Mouse (Mus musculus) heart, embryonic 13.5 days (tissue): Measurements from ENCODE around the gene 1810046K07Rik. TPM values are rescaled to one million over a fixed set of nuclear protein-coding genes. Genes with fewer than 3 reads are reported as not detected.

Source experiments
- ATAC-seq: fragments of 200-750 bp; cut with Nextera tagmentation; 2 replicates; pipeline ENCODE4 v1.8.0; 2017; ENCODE audit warnings: moderate TSS enrichment; ENCODE audit not compliant: insufficient number of reproducible peaks, low FRiP score, low TSS enrichment; ENCODE audit errors: extremely low read depth
- H3K27ac ChIP-seq: fragments of 300-500 bp; sonication (generic); replicated peaks from 2 replicates; pipeline ENCODE4 v1.5.1; 2015; ENCODE audit warnings: moderate library complexity, mild to moderate bottlenecking, inconsistent platforms
- H3K27me3 ChIP-seq: fragments of 300-500 bp; sonication (generic); replicated peaks from 2 replicates; pipeline ENCODE4 v1.6.1; 2015; ENCODE audit warnings: mild to moderate bottlenecking, inconsistent platforms
- H3K36me3 ChIP-seq: fragments of 300-500 bp; sonication (generic); 2 replicates; pipeline ENCODE4 v1.6.1; 2015; ENCODE audit warnings: mild to moderate bottlenecking, inconsistent platforms
- H3K4me1 ChIP-seq: fragments of 300-500 bp; sonication (generic); 2 replicates; pipeline ENCODE4 v1.6.1; 2015; ENCODE audit warnings: inconsistent platforms
- H3K4me2 ChIP-seq: fragments of 300-500 bp; sonication (generic); 2 replicates; pipeline ENCODE4 v1.6.1; 2015; ENCODE audit warnings: inconsistent platforms, mild to moderate bottlenecking, moderate library complexity
- H3K4me3 ChIP-seq: fragments of 300-500 bp; sonication (generic); 2 replicates; pipeline ENCODE4 v1.5.1; 2015; ENCODE audit warnings: moderate library complexity, mild to moderate bottlenecking, inconsistent platforms
- H3K9ac ChIP-seq: fragments of 300-500 bp; sonication (generic); 2 replicates; pipeline ENCODE4 v1.6.1; 2015; ENCODE audit warnings: inconsistent platforms, mild to moderate bottlenecking, moderate library complexity
- H3K9me3 ChIP-seq: fragments of 300-500 bp; sonication (generic); 2 replicates; pipeline ENCODE4 v1.6.1; 2016; ENCODE audit warnings: inconsistent platforms
- WGBS: fragments of 180-500 bp; shearing (Covaris S2); methylation state at CpG from one replicate; pipeline ENCODE4 v1.1.7; 2015; ENCODE audit warnings: mixed read lengths; 5-methylcytosine and 5-hydroxymethylcytosine counted together
- polyA plus RNA-seq: library from polyadenylated mRNA; unstranded; fragments of >200 nt; fragmentation: Nextera tagmentation; extraction: Ambion mirVana; gene quantifications from 2 replicates; pipeline ENCODE4 v1.2.1, GENCODE M21; 2015

Gene 1810046K07Rik
- not detected in 2 replicates for polyA plus RNA-seq

- no peaks in the 10 kb centered on the region for H3K36me3 ChIP-seq
- H3K27ac ChIP-seq: no peak within 1 kb of the TSS
- WGBS: 73% methylated on average over 3 of the region's 3 CpGs
- peaks cover 6% of the 10 kb centered on the region; the same call in 1 of the 2 replicates for H3K27me3 ChIP-seq
- H3K4me3 ChIP-seq: no peak within 1 kb of the TSS
- H3K9me3 ChIP-seq: no peaks in the 10 kb centered on the region
- ATAC-seq: no peak
- no peak within 1 kb of the TSS for H3K9ac ChIP-seq
- no peaks in the 10 kb centered on the region for H3K4me1 ChIP-seq
- H3K4me2 ChIP-seq: no peak within 1 kb of the TSS
Measured at GRCm38 (mm10) chr9:51328731-51329130, at the start of gene 1810046K07Rik. TSS of gene 1810046K07Rik (minus strand) at chr9:51328917.

GRCm38 (mm10) chr9:51369560-51369959 lies 40.8 kb upstream of the 1810046K07Rik start:
- Histone ChIP-seq H3K4me2 (no peak overlapping the region), H3K4me3 (no peak overlapping the region), H3K9ac (no peak overlapping the region), H3K36me3 (no peaks in the 10 kb centered on the region), H3K9me3 (no peaks in the 10 kb centered on the region), H3K4me1 (no peaks in the 10 kb centered on the region), H3K27me3 (no peaks in the 10 kb centered on the region), H3K27ac (no peak overlapping the region)
- 60% methylated on average over 3 of the region's 3 CpGs for WGBS
- no peak for ATAC-seq

GRCm38 (mm10) chr9:51367124-51367523 lies 38.4 kb upstream of the 1810046K07Rik start:
- 52% methylated on average over 3 of the region's 3 CpGs for WGBS
- ATAC-seq: no peak
- Histone ChIP-seq H3K9ac (no peak overlapping the region), H3K9me3 (no peaks in the 10 kb centered on the region), H3K36me3 (no peaks in the 10 kb centered on the region), H3K4me1 (no peaks in the 10 kb centered on the region), H3K27ac (no peak overlapping the region), H3K4me3 (no peak overlapping the region), H3K4me2 (no peak overlapping the region), H3K27me3 (no peaks in the 10 kb centered on the region)

- Histone ChIP-seq H3K4me3 (no peak overlapping the region), H3K9ac (no peak overlapping the region), H3K9me3 (no peaks in the 10 kb centered on the region), H3K27ac (no peak overlapping the region), H3K4me2 (no peak overlapping the region), H3K27me3 (no peaks in the 10 kb centered on the region), H3K4me1 (no peaks in the 10 kb centered on the region), H3K36me3 (no peaks in the 10 kb centered on the region)
- no peak for ATAC-seq
- 70% methylated on average over 4 of the region's 4 CpGs for WGBS
Measured at GRCm38 (mm10) chr9:51364059-51364458, 35.3 kb upstream of the 1810046K07Rik start.

- no peak overlapping the region for H3K27ac ChIP-seq
- no peak for ATAC-seq
- H3K4me2 ChIP-seq: no peak overlapping the region
- WGBS: 59% methylated on average over 3 of the region's 3 CpGs
- no peaks in the 10 kb centered on the region for H3K27me3 ChIP-seq
- no peaks in the 10 kb centered on the region for H3K9me3 ChIP-seq
- H3K9ac ChIP-seq: no peak overlapping the region
- no peak overlapping the region for H3K4me3 ChIP-seq
- 0 out of 2 replicates have a peak, but pooled peaks cover 14% of the 10 kb centered on the region for H3K4me1 ChIP-seq
- no peaks in the 10 kb centered on the region for H3K36me3 ChIP-seq
Measured at GRCm38 (mm10) chr9:51353511-51353910, 24.8 kb upstream of the 1810046K07Rik start.

- Histone ChIP-seq H3K36me3 (no peaks in the 10 kb centered on the region), H3K4me3 (no peak overlapping the region), H3K27me3 (no peaks in the 10 kb centered on the region), H3K4me1 (0 out of 2 replicates have a peak, but pooled peaks cover 14% of the 10 kb centered on the region), H3K9me3 (no peaks in the 10 kb centered on the region), H3K9ac (no peak overlapping the region), H3K4me2 (no peak overlapping the region), H3K27ac (no peak overlapping the region)
- WGBS: 82% methylated on average over 3 of the region's 3 CpGs
- ATAC-seq: no peak
Measured at GRCm38 (mm10) chr9:51352896-51353295, 24.2 kb upstream of the 1810046K07Rik start.

- Histone ChIP-seq H3K4me2 (no peak overlapping the region), H3K27me3 (no peaks in the 10 kb centered on the region), H3K36me3 (no peaks in the 10 kb centered on the region), H3K4me1 (0 out of 2 replicates have a peak, but pooled peaks cover 9% of the 10 kb centered on the region), H3K9ac (no peak overlapping the region), H3K27ac (no peak overlapping the region), H3K4me3 (no peak overlapping the region), H3K9me3 (no peaks in the 10 kb centered on the region)
- 74% methylated on average over 5 of the region's 5 CpGs for WGBS
- ATAC-seq: no peak
Measured at GRCm38 (mm10) chr9:51349422-51349821, 20.7 kb upstream of the 1810046K07Rik start.

- Histone ChIP-seq H3K9me3 (no peaks in the 10 kb centered on the region), H3K4me2 (no peak overlapping the region), H3K27ac (no peak overlapping the region), H3K4me3 (no peak overlapping the region), H3K36me3 (no peaks in the 10 kb centered on the region), H3K9ac (no peak overlapping the region), H3K27me3 (no peaks in the 10 kb centered on the region), H3K4me1 (no peaks in the 10 kb centered on the region)
- no peak for ATAC-seq
- 76% methylated on average over 9 of the region's 9 CpGs for WGBS
Measured at GRCm38 (mm10) chr9:51345768-51346167, 17.1 kb upstream of the 1810046K07Rik start.

- Histone ChIP-seq H3K4me3 (no peak overlapping the region), H3K9me3 (no peaks in the 10 kb centered on the region), H3K27ac (no peak overlapping the region), H3K36me3 (no peaks in the 10 kb centered on the region), H3K4me1 (no peaks in the 10 kb centered on the region), H3K27me3 (peaks cover 10% of the 10 kb centered on the region; the same call in 1 of the 2 replicates), H3K9ac (no peak overlapping the region), H3K4me2 (peak overlapping the region; percentile 56)
- ATAC-seq: no peak
- WGBS: 25% methylated on average over 8 of the region's 8 CpGs
Measured at GRCm38 (mm10) chr9:51335294-51336010, 6.7 kb upstream of the 1810046K07Rik start.

- H3K9me3 ChIP-seq: no peaks in the 10 kb centered on the region
- no peak overlapping the region for H3K9ac ChIP-seq
- no peaks in the 10 kb centered on the region for H3K36me3 ChIP-seq
- 74% methylated on average over 13 of the region's 13 CpGs for WGBS
- no peak overlapping the region for H3K4me3 ChIP-seq
- no peaks in the 10 kb centered on the region for H3K4me1 ChIP-seq
- no peak overlapping the region for H3K27ac ChIP-seq
- peaks cover 10% of the 10 kb centered on the region; the same call in 1 of the 2 replicates for H3K27me3 ChIP-seq
- ATAC-seq: no peak
- H3K4me2 ChIP-seq: no peak overlapping the region
Measured at GRCm38 (mm10) chr9:51331449-51332238, 2.9 kb upstream of the 1810046K07Rik start.

- 75% methylated on average over 5 of the region's 5 CpGs for WGBS
- peaks cover 2% of the 10 kb centered on the region; the same call in 1 of the 2 replicates for H3K27me3 ChIP-seq
Measured at GRCm38 (mm10) chr9:51327555-51327903, 1.2 kb downstream of the 1810046K07Rik start.

More at GRCm38 (mm10) chr9:51327555-51327903, 1.2 kb downstream of the 1810046K07Rik start:
- H3K4me3 ChIP-seq: no peak overlapping the region
- no peaks in the 10 kb centered on the region for H3K36me3 ChIP-seq
- no peak overlapping the region for H3K27ac ChIP-seq
- ATAC-seq: no peak
- H3K4me2 ChIP-seq: no peak overlapping the region
- no peaks in the 10 kb centered on the region for H3K4me1 ChIP-seq
- H3K9me3 ChIP-seq: no peaks in the 10 kb centered on the region
- no peak overlapping the region for H3K9ac ChIP-seq
